Mouse (Mus musculus): Measurements from ENCODE around the gene Zfr.

DNA sequence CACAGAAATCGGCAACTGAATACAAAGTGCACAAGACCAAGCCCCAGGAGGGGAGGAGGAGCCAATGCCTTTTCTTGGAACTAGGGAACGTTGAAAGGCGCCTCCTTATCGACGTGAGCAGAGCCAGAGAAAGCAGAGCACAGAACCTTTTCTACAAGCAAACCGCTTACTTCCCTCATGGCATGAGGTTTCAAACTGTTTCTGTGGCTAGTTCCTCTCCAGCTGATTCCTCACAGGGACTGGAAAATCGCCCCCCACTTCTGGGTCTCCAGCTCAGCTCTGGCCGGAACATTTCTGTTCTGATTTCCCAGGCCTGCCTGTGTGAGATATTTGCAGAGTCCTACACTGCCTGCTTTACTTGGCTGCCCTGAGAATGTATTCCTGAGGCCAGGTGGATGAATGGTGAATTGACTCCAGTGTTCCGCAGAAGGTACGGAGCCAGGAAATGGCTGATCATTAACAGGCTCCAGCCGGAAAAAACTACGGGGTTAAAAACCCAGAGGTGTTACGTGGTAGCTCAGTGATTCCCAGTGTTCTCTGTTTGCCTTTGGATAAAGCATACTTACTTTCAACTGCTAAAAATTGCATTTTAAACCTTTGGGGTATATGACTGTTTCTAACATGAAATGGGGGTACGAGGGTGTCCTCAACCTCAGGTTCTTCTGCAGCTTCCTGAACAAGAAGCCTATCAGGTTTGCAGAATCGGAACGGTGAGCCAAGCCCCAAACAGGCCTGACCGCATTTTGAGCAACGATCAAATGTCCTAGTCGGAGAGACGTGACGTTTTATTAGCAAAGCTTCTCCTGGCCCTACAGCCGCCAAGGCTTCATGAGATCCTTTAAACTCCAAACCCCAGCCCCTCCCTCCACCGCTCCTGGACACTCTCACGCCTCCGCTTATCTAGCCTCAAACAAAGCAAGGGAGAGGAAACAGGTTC lies 76.5 kb downstream of the Zfr start:
- TF ChIP-seq CTCF (IDR thresholded peaks at IDR 0.05) (no peak), POLR2A (IDR thresholded peaks at IDR 0.05; ENCODE audit: insufficient read depth, low read depth, low read length) (no peak)
